Mouse (Mus musculus) erythroblast, embryonic 14.5 days (primary cell): Measurements from ENCODE around the gene Maml3. TPM values are rescaled to one million over a fixed set of nuclear protein-coding genes. Genes with fewer than 3 reads are reported as not detected.

Source experiments
- H3K27me3 ChIP-seq: 2 replicates; pipeline ENCODE4 v1.6.1; 2012; ENCODE audit warnings: inconsistent platforms; ENCODE audit not compliant: control insufficient read depth
- H3K36me3 ChIP-seq: 2 replicates; pipeline ENCODE4 v1.6.1; 2012; ENCODE audit warnings: mild to moderate bottlenecking, inconsistent platforms; ENCODE audit not compliant: control insufficient read depth
- H3K4me1 ChIP-seq: 2 replicates; pipeline ENCODE4 v1.6.1; 2012; ENCODE audit warnings: inconsistent platforms; ENCODE audit not compliant: control insufficient read depth
- H3K4me3 ChIP-seq: replicated peaks from 2 replicates; pipeline ENCODE3; 2012; ENCODE audit warnings: moderate library complexity, mild to moderate bottlenecking, inconsistent platforms
- H3K9me3 ChIP-seq: 2 replicates; pipeline ENCODE4 v1.6.1; 2012; ENCODE audit warnings: low read length, inconsistent platforms, mixed read lengths; ENCODE audit not compliant: control insufficient read depth
- GATA1 ChIP-seq: IDR thresholded peaks from 2 replicates; pipeline ENCODE4 v1.6.1; 2012; ENCODE audit warnings: low read length, inconsistent platforms, mixed read lengths
- TAL1 ChIP-seq: IDR thresholded peaks from 3 replicates; pipeline ENCODE4 v1.6.1; 2012; ENCODE audit warnings: low read length, inconsistent platforms, mixed read lengths
- polyA plus RNA-seq: library from polyadenylated mRNA; stranded (reverse); fragments of >175 nt; gene quantifications from 2 replicates; pipeline ENCODE4 v1.2.3, GENCODE M21; 2012

Gene Maml3
- polyA plus RNA-seq, 1 experiment = 0.04 TPM

GRCm38 (mm10) chr3:51916902-51917301 is 188.0 kb downstream of the Maml3 start:
- H3K27me3 ChIP-seq = no peaks in the 10 kb centered on the region
- peaks cover 6% of the 10 kb centered on the region for H3K9me3 ChIP-seq
- TF ChIP-seq GATA1 = no peak
- TF ChIP-seq TAL1 = no peak
- peaks cover 2% of the 10 kb centered on the region for H3K4me1 ChIP-seq
- H3K4me3 ChIP-seq = no peak overlapping the region
- no peaks in the 10 kb centered on the region for H3K36me3 ChIP-seq

- Histone ChIP-seq H3K36me3 (no peaks in the 10 kb centered on the region), H3K9me3 (peaks cover 6% of the 10 kb centered on the region), H3K4me1 (peaks cover 2% of the 10 kb centered on the region), H3K27me3 (no peaks in the 10 kb centered on the region), H3K4me3 (no peak overlapping the region)
- TF ChIP-seq GATA1 = no peak
- no peak for TF ChIP-seq TAL1
Measured at GRCm38 (mm10) chr3:51916060-51916870, 188.6 kb downstream of the Maml3 start.

DNA sequence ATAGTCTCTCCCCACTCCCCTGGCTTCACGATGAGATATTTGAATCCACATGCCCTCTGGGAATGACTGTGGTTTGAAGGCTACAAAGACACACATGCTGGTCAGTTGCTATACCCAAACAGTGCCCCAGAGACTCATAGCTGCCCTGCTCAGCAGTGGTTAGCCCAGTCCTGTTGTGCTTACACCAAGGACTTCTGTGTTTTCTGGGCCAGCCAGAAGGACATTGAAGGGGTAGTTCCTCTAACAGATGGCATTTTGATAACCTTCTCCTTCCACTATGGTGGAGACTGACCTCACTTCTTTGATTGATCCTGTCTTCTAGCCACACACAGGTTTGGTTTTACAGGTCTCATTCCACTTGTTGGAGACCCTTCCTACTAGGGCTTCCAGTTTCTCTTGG is 189.5 kb downstream of the Maml3 start:
- Histone ChIP-seq H3K36me3 (no peaks in the 10 kb centered on the region), H3K4me1 (peaks cover 2% of the 10 kb centered on the region), H3K4me3 (no peak overlapping the region), H3K9me3 (peaks cover 6% of the 10 kb centered on the region), H3K27me3 (no peaks in the 10 kb centered on the region)
- TF ChIP-seq GATA1 (no peak), TAL1 (no peak)

GRCm38 (mm10) chr3:51914900-51915299 is 190.0 kb downstream of the Maml3 start:
- Histone ChIP-seq H3K27me3 (no peaks in the 10 kb centered on the region), H3K4me3 (no peak overlapping the region)
- no peak for TF ChIP-seq TAL1
- no peak for TF ChIP-seq GATA1

DNA sequence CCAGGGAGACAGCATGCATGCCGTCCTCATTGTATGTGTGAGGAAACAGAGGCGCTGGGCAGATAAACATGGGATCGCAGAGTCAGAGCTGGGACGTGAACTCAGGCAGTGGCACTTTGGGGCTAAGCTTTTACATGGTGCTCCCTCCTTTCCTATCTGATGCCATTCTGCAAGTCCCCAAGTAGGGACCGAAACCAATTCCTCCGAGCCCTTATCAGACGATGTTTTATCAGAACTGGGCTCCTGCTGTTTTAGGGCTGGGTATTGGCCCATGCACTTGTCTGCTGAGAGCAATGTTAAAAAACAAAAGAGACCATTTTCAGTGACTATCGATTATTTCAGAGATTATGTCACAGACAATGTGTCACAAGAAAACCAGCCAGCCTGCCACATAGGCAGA is 191.4 kb downstream of the Maml3 start:
- H3K36me3 ChIP-seq = no peaks in the 10 kb centered on the region
- peaks cover 2% of the 10 kb centered on the region for H3K4me1 ChIP-seq
- no peak overlapping the region for H3K4me3 ChIP-seq
- TF ChIP-seq TAL1 (no peak), GATA1 (no peak)
- H3K9me3 ChIP-seq = no peaks in the 10 kb centered on the region
- no peaks in the 10 kb centered on the region for H3K27me3 ChIP-seq

More at GRCm38 (mm10) chr3:51914900-51915299, 190.0 kb downstream of the Maml3 start:
- Histone ChIP-seq H3K4me1 (peaks cover 2% of the 10 kb centered on the region), H3K36me3 (no peaks in the 10 kb centered on the region), H3K9me3 (peaks cover 2% of the 10 kb centered on the region)

DNA sequence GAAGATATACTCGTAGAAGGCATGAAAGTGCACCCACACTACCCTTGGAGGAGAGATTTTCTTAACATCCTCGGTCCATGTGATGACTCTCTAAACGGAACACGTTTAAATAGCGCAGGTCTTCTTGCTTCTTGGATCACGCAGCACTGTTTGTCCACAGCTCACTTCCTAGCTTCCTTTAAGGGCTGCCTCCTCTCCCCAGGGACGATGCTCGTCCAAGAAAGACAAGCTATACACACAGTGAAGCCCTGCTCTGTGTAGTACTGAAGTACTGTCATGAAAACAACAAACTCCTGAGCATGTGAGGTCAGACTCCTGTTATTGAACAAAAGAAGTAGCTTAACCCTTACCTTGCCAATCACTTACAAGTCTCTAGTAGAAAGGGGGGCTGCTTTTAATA is 192.7 kb downstream of the Maml3 start:
- H3K4me1 ChIP-seq = peaks cover 2% of the 10 kb centered on the region
- TF ChIP-seq TAL1 (no peak), GATA1 (no peak)
- H3K36me3 ChIP-seq = no peaks in the 10 kb centered on the region
- no peaks in the 10 kb centered on the region for H3K9me3 ChIP-seq
- no peaks in the 10 kb centered on the region for H3K27me3 ChIP-seq
- H3K4me3 ChIP-seq = no peak overlapping the region

DNA sequence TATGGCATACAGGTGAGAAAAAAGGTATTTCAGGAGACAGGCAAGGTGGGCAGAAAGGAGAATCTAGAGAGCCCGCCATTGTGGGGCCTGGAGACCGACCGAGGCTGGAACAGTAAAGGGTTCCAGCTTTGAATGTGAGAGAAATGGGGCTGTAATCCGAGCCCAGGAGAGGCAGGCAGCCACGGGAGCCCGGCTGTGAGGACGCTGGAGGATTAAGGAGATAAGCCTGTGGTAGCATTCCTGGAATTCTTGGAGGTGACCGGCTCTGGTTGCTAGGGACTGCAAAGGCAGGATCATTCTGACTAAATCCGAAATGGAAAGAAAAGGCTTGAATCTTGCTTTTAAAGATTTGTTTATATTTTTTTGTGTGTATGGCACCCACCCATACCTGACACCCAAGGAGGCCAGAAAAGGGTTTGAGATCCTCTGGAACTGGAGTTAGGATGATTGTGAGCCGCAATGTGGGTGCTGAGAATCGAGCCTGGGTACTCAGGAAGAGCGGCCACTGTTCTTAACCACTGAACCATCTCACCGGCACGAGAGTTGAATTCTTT is 196.4 kb downstream of the Maml3 start:
- Histone ChIP-seq H3K36me3 (no peaks in the 10 kb centered on the region), H3K4me1 (peaks cover 2% of the 10 kb centered on the region), H3K4me3 (no peak overlapping the region), H3K9me3 (no peaks in the 10 kb centered on the region), H3K27me3 (no peaks in the 10 kb centered on the region)
- no peak for TF ChIP-seq TAL1
- no peak for TF ChIP-seq GATA1

- H3K4me1 ChIP-seq = no peaks in the 10 kb centered on the region
- TF ChIP-seq TAL1 (no peak), GATA1 (no peak)
- no peak overlapping the region for H3K4me3 ChIP-seq
- H3K9me3 ChIP-seq = no peaks in the 10 kb centered on the region
- no peaks in the 10 kb centered on the region for H3K36me3 ChIP-seq
- H3K27me3 ChIP-seq = no peaks in the 10 kb centered on the region
Measured at GRCm38 (mm10) chr3:51907113-51907860, 197.6 kb downstream of the Maml3 start.

- Histone ChIP-seq H3K4me1 (no peaks in the 10 kb centered on the region), H3K36me3 (no peaks in the 10 kb centered on the region), H3K4me3 (no peak overlapping the region), H3K27me3 (no peaks in the 10 kb centered on the region), H3K9me3 (no peaks in the 10 kb centered on the region)
- TF ChIP-seq TAL1 (no peak), GATA1 (no peak)
Measured at GRCm38 (mm10) chr3:51905903-51906302, 199.0 kb downstream of the Maml3 start.
